Mouse (Mus musculus) left cerebral cortex, adult 9 months (tissue): ENCODE results near the gene Efcab3.

Experiments used
- DNase-seq, 2 experiments: peaks; one replicate each; pipeline ENCODE4 v3.0.0; 2022; ENCODE audit warnings: low spot score in 2 of 2

Gene Efcab3

GRCm38 (mm10) chr11:105149353-105149752 lies 86.0 kb downstream of the Efcab3 start:
- DNase-seq = no peak

DNA sequence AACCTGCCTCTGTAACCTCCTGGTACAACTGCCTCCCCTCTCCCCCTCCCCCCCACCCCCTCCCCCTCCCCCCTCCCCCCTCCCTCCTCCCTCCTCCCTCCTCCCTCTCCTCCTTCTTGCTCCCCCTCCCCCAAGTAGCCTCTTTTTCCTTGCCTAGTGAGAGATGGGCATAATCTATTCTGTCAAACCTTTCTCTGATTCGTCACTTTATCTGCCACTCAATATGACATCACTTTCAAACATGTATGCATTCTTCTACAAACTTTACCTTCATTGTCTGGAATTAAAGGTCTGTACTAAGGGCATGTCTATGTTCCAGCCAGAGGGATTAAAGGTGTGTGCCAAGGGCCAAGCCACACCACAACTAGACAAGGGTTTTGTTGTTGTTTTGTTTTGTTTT lies 86.4 kb downstream of the Efcab3 start:
- DNase-seq = no peak

DNA sequence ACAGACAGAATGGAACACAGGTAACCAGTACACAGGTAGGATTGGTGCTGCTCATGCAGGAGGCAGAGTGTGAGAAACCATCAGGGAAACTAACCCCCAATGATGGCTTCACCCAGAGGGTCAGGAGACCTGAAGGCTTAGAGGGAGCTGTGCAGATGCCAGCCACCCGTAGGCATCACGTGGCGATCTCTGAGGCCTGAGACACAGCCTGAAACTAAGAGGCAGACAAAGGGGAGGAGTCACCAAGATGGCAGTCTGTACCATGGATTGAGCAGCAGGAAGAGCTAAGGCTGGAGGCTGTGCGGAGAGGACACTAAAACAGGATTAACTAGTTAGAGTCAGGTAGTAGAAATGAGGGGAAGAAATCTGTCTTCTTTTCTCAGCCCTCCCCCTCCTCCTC lies 87.3 kb downstream of the Efcab3 start:
- DNase-seq = no peak

- no peak for DNase-seq
Measured at GRCm38 (mm10) chr11:105151226-105152016, 88.0 kb downstream of the Efcab3 start.

GRCm38 (mm10) chr11:105152017-105152300 lies 88.6 kb downstream of the Efcab3 start:
- no peak for DNase-seq

- DNase-seq = no peak
Measured at GRCm38 (mm10) chr11:105152357-105152899, 89.0 kb downstream of the Efcab3 start.

DNA sequence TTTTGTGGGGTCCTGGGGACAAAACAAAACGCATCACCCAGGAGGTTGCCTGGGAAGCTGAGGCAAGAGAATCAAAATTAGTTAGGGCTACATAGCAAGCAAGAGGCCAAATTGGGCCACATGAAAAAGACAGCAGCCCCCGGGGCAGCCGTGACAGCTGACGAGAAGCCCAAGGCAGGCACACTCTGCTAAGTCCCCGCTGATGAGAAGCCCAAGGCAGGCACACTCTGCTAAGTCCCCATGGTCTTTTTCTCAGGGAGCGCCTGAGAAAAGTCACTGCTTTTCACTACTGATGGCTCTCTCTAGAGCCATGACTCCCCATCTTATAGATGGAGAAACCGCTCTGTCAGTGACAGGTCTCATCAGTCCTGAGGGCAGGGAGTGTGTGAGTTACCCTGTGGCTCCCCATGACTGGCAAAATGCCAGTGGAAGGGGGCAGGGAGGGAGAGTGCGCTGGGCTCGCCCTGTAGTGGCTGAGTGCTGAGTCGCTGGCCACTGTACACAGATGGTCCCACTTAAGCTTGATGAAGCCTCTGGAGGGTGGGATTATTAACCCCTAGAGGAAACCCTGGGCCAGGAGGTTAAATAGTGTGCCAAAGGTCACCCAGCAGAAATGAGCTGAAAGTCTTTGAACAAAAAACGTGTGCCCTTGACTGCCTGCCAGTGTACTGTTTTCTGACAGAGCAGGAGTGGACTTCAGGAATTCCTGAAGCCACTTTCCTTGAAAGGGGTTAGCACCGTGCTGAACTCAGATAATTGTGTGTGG lies 89.9 kb downstream of the Efcab3 start:
- no peak for DNase-seq

GRCm38 (mm10) chr11:105155915-105156314 lies 92.5 kb downstream of the Efcab3 start:
- DNase-seq = no peak

- DNase-seq = no peak
Measured at GRCm38 (mm10) chr11:105156748-105157267, 93.4 kb downstream of the Efcab3 start.

DNA sequence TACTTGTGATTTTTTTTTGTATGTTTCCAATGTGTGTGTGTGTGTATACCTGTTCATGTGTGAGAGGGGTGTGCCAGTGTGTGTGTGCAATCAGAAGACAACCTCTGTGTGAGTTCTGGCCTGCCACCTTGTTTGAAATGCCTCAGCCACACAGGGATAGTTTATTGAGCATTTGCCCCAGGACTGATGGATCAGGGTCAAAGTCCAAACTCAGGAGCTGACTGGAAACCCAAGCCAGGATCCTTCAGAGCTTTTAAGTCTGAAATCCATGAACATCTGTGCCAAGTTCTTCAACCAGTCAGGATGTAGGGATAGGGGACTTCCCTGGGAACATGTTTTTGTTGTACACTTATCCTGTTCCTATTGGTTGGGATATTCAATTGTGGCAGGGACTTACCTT lies 94.7 kb downstream of the Efcab3 start:
- no peak for DNase-seq

DNA sequence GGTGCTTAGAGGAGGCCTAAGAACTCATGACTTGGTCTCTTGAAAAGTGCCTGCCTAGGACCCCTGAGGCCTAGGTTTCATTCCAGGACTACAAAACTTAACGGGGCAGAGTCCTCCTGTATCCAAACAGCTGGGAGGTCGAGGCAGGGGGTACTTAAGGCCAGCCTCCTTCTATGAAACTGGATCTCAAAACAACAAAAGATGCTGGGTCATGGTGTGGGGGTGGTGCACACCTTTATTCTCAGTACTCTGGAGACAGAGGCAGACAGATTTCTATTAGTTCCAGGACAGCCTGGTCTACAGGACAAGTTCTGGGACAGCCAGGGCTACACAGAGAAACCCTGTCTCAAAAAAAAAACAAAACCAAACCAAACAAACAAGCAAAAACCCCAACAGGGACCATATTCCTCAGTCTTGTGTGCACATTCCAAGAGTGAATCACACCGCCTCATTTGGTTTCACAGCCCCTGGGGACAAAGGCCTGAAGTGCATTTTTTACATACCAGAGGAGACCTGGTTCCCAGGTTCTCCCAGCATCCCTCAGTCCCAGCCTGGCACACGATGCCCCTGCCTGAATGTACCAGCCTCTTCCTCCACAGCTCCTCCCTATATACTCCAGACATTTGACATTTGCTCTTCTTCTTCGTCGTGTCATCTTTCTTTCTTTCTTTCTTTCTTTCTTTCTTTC lies 96.4 kb downstream of the Efcab3 start:
- DNase-seq = no peak

GRCm38 (mm10) chr11:105161411-105161810 lies 98.0 kb downstream of the Efcab3 start:
- no peak for DNase-seq

DNA sequence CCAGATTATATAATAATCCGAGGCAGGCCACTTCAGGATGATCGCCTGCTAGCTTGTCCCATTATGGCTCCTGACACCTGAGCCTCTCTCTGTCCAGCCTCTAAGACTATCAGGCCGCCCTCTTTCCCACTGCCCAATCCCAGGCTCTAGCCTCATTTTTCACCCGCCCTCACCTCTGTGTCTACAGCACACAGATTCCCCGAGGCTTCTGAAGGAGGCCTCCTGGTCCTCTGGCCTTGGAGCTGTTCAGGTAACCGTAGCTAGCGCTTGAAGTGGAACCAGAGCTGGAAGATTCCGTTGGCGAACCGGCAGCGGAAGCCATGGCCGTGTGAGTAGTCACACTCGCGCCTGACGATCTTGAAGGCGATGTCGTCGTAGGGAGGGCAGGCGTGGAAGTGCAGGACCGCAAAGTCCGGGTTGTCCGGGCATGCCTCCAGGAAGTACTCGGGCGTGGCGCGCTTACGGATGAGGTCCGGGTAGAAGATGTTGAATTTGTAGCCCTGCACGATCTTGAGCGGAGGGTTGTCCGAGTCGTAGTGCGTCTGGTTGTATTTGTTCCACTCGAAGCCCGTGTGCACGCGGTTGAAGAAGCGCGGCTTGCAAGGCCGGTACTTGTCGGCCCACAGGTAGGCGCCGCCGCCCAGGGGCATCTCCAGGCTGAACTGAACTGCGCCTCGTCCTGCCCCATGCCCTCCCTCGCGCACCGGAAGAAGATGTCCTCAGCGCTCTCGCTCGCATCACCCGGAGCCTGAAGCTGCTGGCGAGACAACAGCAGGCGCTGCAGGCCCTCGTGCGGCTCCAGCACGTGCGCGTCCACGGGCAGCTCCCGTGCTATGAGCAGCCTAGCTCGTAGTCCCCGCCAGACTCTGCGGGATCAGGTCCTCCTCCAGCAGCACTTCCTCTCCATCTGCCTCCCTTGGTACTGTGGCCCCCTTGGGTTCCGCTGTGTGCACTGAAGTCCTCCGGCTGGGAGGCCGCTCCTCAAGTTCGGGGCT lies 101.4 kb downstream of the Efcab3 start:
- DNase-seq = no peak

DNA sequence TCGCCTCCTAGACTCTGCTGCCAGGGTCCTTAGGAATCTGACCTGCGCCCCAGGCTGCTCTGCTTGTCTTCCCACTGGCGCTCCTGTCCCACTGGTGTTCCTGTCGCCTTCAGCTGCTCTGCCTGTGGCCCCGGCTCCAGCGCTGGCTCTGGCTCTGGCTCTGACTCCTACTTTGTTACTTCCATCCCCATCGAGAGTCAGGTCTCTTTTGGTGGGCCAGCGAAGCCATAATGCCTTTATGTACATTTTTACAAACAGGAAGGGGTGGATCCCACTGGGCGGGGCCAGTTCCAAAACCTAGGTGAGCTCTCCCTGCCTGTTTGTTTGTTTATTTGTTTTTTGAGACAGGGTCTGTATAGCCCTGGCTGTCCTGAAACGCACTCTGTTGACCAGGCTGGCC lies 103.4 kb downstream of the Efcab3 start:
- no peak for DNase-seq
